Mouse (Mus musculus) neutrophil, adult 83 days (primary cell): ENCODE data around the gene Vwa3a. TPM values are rescaled to one million over a fixed set of nuclear protein-coding genes. Genes with fewer than 3 reads are reported as not detected.

ENCODE experiments used
- total RNA-seq, 2 experiments: library from RNA; stranded (reverse); gene quantifications; one replicate each; pipeline ENCODE4 v1.2.4; 2023

Vwa3a gene
- not detected for total RNA-seq

GRCm38 (mm10) chr7:120739018-120739417, at the start of gene Vwa3a:
Gene Vwa3a, plus strand, starts transcription at chr7:120739318.

GRCm38 (mm10) chr7:120811834-120812415, 72.8 kb downstream of the Vwa3a start, which contains the start of gene Gm5737:
Gene Gm5737, plus strand, starts transcription at chr7:120812365.

GRCm38 (mm10) chr7:120842345-120843036, 103.4 kb downstream of the Vwa3a start, which contains the start of gene Eef2k:
Gene Eef2k, plus strand, starts transcription at chr7:120842831.

Other genes with a start within 250 kb of the Vwa3a start
- gene Uqcrc2, start 104.1 kb upstream of the Vwa3a start, total RNA-seq, result 10 to 100 TPM; 64.0 to 73.7 TPM
- gene Pdzd9, start 69.0 kb upstream of the Vwa3a start, total RNA-seq, result not detected
- gene Mosmo, start 61.7 kb upstream of the Vwa3a start, total RNA-seq, result 10 to 100 TPM in 1 of 2 experiments, 1 to 10 TPM in 1; 5.9 to 10.4 TPM
- not detected for gene Gm5737, start 73.0 kb downstream of the Vwa3a start, total RNA-seq
- gene Eef2k, start 103.5 kb downstream of the Vwa3a start, total RNA-seq, result 10 to 100 TPM; 50.7 to 53.5 TPM
- gene Polr3e, start 178.4 kb downstream of the Vwa3a start, total RNA-seq, result 1 to 10 TPM; 6.8 to 8.6 TPM
- gene Cdr2, start 243.0 kb downstream of the Vwa3a start, total RNA-seq, result 10 to 100 TPM in 1 of 2 experiments, 1 to 10 TPM in 1; 6.7 to 10.8 TPM
- gene Mfsd13b, start 243.2 kb downstream of the Vwa3a start, total RNA-seq, result 1 to 10 TPM in 1 of 2 experiments, not detected in 1; 1.5 TPM